Mouse (Mus musculus) heart, embryonic 16.5 days (tissue): ENCODE data around the gene Incenp. TPM values are rescaled to one million over a fixed set of nuclear protein-coding genes. Genes with fewer than 3 reads are reported as not detected.
"Not testable (repeated sequence)": the region's sequence is repeated elsewhere in the genome, so short reads cannot be mapped to it uniquely, and the experiment has no call there.

Experiments
- ATAC-seq: fragments of 200-750 bp; cut with Nextera tagmentation; replicated peaks from 2 replicates; pipeline ENCODE4 v1.8.0; 2017; ENCODE audit warnings: moderate number of reproducible peaks; ENCODE audit not compliant: insufficient read depth, low FRiP score; ENCODE audit errors: extremely low read depth
- H3K27ac ChIP-seq: fragments of 300-500 bp; sonication (generic); 2 replicates; pipeline ENCODE4 v1.5.1; 2014; ENCODE audit warnings: mild to moderate bottlenecking, low read length, control low read depth, moderate library complexity
- H3K27me3 ChIP-seq: fragments of 300-500 bp; sonication (generic); 2 replicates; pipeline ENCODE4 v1.6.1; 2014; ENCODE audit warnings: low read length, mixed read lengths; ENCODE audit not compliant: control insufficient read depth, insufficient read depth
- H3K36me3 ChIP-seq: fragments of 300-500 bp; sonication (generic); 2 replicates; pipeline ENCODE4 v1.6.1; 2014; ENCODE audit not compliant: control insufficient read depth, insufficient read depth
- H3K4me1 ChIP-seq: fragments of 300-500 bp; sonication (generic); 2 replicates; pipeline ENCODE4 v1.6.1; 2014; ENCODE audit warnings: low read length, mixed read lengths; ENCODE audit not compliant: control insufficient read depth, insufficient read depth
- H3K4me2 ChIP-seq: fragments of 300-500 bp; sonication (generic); 2 replicates; pipeline ENCODE4 v1.6.1; 2014; ENCODE audit warnings: low read depth, mild to moderate bottlenecking, control low read depth, low read length
- H3K4me3 ChIP-seq: fragments of 300-500 bp; sonication (generic); 2 replicates; pipeline ENCODE4 v1.5.1; 2014; ENCODE audit warnings: mild to moderate bottlenecking, control low read depth, low read length
- H3K9ac ChIP-seq: fragments of 300-500 bp; sonication (generic); 2 replicates; pipeline ENCODE4 v1.6.1; 2014; ENCODE audit warnings: low read length, control low read depth
- H3K9me3 ChIP-seq: fragments of 300-500 bp; sonication (generic); replicated peaks from 2 replicates; pipeline ENCODE4 v1.6.1; 2016; ENCODE audit warnings: low read length; ENCODE audit not compliant: control insufficient read depth
- WGBS: fragments of 180-500 bp; shearing (Covaris S2); extraction: QIAGEN DNeasy Blood & Tissue Kit; methylation state at CpG from one replicate; pipeline ENCODE4 v1.1.7; 2014; 5-methylcytosine and 5-hydroxymethylcytosine counted together
- polyA plus RNA-seq: library from polyadenylated mRNA; unstranded; fragments of >200 nt; fragmentation: Nextera tagmentation; extraction: Ambion mirVana; gene quantifications from 2 replicates; pipeline ENCODE4 v1.2.1, GENCODE M21; 2015

Incenp gene
- polyA plus RNA-seq, 1 experiment from 2014 or later, result 72.1 TPM

DNA sequence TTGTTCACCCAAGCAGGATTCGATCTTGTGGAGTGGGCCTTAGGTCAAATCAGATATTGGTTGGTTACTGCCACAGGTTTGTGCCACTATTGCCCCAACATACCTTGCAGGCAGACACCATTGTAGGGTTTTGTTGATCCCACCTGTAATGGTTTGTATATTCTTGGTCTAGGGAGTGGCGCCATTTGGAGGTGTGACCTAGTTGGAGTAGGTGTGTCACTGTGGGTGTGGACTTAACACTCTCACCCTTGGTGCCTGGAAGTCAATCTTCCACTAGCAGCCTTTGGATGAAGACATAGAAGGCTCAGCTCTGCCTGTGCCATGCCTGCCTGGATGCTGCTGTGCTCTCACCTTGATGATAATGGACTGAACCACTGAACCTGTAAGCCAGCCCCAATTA is 1.3 kb upstream of the Incenp start:
- H3K4me3 ChIP-seq, result not testable (repeated sequence)

DNA sequence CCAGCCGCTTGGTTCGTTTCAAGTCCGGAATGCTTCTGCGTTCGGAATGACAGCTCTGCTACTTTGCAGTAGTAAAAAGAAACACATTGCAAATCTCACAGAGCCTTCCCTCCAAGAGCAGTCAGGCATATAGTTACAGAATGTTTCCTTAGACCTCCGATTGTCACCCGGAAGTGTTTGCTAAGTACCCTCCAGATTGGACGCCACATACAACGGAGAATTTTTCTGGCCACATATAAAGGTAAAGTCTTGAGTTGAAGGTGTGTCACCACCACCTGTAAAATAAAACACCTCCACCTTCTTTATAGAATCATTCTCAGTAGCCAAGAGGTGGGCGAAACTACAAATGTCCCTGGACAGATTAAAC is 412 bp upstream of the Incenp start:
- peak overlapping the region; percentile 71 for H3K4me2 ChIP-seq
- 9% methylated on average over 10 of the region's 10 CpGs for WGBS
- H3K9me3 ChIP-seq, result no peaks in the 10 kb centered on the region
- peak overlapping the region; percentile 69 for H3K4me3 ChIP-seq
- peak overlapping the region; percentile 70 for H3K9ac ChIP-seq
- H3K36me3 ChIP-seq, result peaks cover 7% of the 10 kb centered on the region
- ATAC-seq, result peak; percentile 59
- no peaks in the 10 kb centered on the region for H3K27me3 ChIP-seq
- H3K27ac ChIP-seq, result peak overlapping the region; percentile 88
- H3K4me1 ChIP-seq, result peaks cover 22% of the 10 kb centered on the region

More for the DNA sequence above, 1.3 kb upstream of the Incenp start:
- ATAC-seq, H3K27ac ChIP-seq, H3K27me3 ChIP-seq, H3K9me3 ChIP-seq, H3K4me2 ChIP-seq, H3K36me3 ChIP-seq, H3K9ac ChIP-seq: not testable (repeated sequence)
- H3K4me1 ChIP-seq, result peaks cover 22% of the 10 kb centered on the region
- WGBS, result 94% methylated on average over 2 of the region's 2 CpGs

DNA sequence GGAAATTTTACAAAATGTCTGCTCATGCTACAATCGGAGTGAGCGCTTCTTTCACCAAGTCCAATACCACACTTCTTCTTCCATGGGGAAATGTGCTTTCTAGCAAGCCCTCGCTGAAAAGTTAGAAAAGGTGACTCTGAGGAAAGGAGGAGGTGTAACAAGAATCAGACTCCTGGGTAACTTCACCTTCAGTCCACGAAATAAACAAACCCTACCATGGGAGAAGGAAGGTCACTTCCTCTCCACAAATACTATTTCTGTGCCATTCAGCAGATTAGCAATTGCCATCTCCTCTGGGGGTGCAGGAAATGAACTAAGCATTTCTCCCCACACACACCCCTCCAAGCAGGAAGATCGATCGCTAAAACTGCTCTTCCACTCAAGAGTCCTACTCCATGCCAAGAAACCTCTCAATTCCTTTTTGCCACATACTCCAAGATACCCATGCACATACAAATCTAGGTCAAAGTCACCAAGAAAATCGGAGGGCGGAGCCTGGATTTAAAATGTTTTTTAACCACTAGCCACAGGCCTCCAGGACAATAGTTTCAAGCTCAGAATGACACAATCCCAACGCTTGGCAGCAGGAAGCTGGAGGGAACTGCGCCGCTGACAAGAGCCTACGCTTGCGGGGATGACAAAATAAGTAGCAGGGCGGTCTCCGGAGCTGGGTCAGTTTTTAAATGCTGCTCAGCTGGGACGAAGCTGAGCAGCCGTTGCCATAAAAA is 848 bp downstream of the Incenp start:
- H3K27me3 ChIP-seq, result no peaks in the 10 kb centered on the region
- peaks cover 22% of the 10 kb centered on the region for H3K4me1 ChIP-seq
- WGBS, result 7% methylated on average over 17 of the region's 17 CpGs
- no peaks in the 10 kb centered on the region for H3K9me3 ChIP-seq
- peak overlapping the region; percentile 76 for H3K27ac ChIP-seq
- peak overlapping the region; percentile 74 for H3K9ac ChIP-seq
- ATAC-seq, result no peak
- H3K4me3 ChIP-seq, result peak overlapping the region; percentile 69
- H3K36me3 ChIP-seq, result peaks cover 19% of the 10 kb centered on the region
- peak overlapping the region; percentile 78 for H3K4me2 ChIP-seq

DNA sequence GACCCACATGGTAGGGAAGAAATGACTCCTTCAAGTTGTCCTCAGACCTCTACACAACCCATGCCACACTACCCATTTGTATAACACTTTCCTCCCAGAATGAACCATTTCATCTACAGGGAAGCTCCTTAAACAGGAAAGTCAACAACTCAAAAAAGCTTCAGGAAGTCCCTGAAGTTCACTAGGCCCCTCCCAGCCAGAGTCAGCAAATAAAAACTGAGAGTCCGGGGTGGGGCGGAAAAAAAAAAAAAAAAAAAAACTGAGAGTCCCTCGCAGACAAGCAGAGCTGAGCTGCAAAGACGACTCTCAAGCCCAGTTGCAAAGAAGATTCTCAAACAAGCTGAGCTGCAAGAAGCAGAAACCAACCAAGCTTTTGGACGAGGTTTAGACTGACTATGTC is 3.3 kb downstream of the Incenp start:
- H3K36me3 ChIP-seq, result peaks cover 36% of the 10 kb centered on the region
- no peaks in the 10 kb centered on the region for H3K9me3 ChIP-seq
- ATAC-seq, result no peak
- H3K4me3 ChIP-seq, result no peak overlapping the region
- H3K4me2 ChIP-seq, result no peak overlapping the region
- no peak overlapping the region for H3K9ac ChIP-seq
- H3K4me1 ChIP-seq, result peaks cover 22% of the 10 kb centered on the region
- H3K27me3 ChIP-seq, result no peaks in the 10 kb centered on the region
- WGBS, result 70% methylated on average over 5 of the region's 5 CpGs
- H3K27ac ChIP-seq, result no peak overlapping the region

DNA sequence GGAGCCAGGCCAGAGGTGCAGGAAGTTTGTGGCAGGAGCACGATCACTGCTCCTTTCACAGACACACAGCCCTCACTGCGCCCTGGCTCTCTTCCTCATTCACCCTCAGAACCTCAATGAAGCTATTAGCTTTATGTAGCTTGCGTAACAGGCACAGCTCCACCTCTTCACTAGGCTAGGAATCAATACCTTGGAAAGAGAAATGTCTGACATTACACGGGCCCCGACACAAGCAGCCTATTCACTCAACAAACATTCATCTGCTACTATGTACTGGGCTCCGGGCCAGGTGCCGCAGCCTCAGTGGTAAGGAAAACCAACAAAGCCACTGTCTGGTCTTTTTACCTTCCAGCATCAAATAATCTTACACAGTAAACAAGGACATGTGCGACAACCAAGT is 12.6 kb downstream of the Incenp start:
- no peak overlapping the region for H3K9ac ChIP-seq
- ATAC-seq, result no peak
- WGBS, result 91% methylated on average over 8 of the region's 8 CpGs

DNA sequence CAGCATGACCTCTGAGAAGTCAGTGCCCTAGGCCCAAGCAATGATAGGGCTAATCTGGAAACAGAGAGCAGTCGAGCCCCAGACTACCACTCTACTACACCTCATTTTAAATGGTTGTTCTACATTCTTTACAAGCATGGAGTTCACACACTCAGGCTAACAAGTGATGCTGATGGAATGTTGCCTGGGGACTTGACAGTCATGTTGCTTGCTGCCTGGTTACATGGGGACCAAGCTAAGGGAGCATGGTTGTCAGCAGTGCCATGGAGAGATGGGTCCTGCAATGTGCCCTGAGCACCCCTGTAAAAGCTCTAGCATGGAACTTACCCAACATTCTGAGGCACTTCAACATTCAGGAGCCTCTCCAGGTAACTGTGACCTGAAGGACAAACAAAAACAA is 13.0 kb downstream of the Incenp start:
- Histone ChIP-seq H3K27ac (no peak overlapping the region), H3K4me3 (no peak overlapping the region), H3K36me3 (peaks cover 61% of the 10 kb centered on the region), H3K9ac (no peak overlapping the region), H3K4me2 (no peak overlapping the region), H3K27me3 (no peaks in the 10 kb centered on the region), H3K9me3 (no peaks in the 10 kb centered on the region), H3K4me1 (no peaks in the 10 kb centered on the region)
- ATAC-seq, result no peak
- 59% methylated on average over 1 of the region's 1 CpGs for WGBS

More for the DNA sequence above, 12.6 kb downstream of the Incenp start:
- H3K9me3 ChIP-seq, result no peaks in the 10 kb centered on the region
- peaks cover 61% of the 10 kb centered on the region for H3K36me3 ChIP-seq
- no peak overlapping the region for H3K4me3 ChIP-seq
- no peaks in the 10 kb centered on the region for H3K4me1 ChIP-seq
- H3K27me3 ChIP-seq, result no peaks in the 10 kb centered on the region
- H3K27ac ChIP-seq, result no peak overlapping the region
- no peak overlapping the region for H3K4me2 ChIP-seq

DNA sequence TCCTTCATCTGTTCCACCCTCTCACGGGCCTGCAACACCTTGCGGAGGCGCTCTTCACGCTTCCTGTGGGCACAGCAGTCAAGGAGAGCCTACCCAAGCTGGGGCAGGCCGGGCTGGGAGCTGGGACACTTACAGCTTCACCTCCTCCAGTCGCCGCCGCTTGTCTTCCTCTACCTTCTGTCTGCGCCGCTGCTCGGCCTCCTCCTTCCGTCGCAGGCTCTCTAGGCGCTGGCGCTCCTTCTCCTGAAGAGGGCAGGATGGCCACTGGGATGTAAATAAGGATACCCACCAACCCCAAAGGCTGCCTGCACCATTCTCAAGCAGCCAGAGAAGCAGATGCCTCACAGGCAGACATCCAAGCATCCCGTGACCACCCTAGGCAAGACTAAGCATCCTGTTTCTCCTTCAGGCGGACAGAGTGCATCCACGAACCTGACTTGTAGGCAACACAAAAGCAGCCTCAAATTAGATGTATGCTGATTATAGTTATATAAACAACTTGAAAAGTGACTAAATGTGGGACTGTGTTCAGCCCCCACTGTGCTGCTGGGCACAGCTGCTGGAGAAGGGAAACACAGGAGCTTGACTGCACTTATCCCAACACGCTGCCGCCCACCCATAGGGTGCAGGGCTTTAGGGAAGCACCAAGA is 21.0 kb downstream of the Incenp start:
- Histone ChIP-seq H3K36me3 (peaks cover 71% of the 10 kb centered on the region), H3K4me2 (no peak overlapping the region), H3K27me3 (no peaks in the 10 kb centered on the region), H3K27ac (no peak overlapping the region), H3K9ac (no peak overlapping the region), H3K4me3 (no peak overlapping the region), H3K4me1 (no peaks in the 10 kb centered on the region), H3K9me3 (no peaks in the 10 kb centered on the region)
- WGBS, result 96% methylated on average over 20 of the region's 20 CpGs
- no peak for ATAC-seq

DNA sequence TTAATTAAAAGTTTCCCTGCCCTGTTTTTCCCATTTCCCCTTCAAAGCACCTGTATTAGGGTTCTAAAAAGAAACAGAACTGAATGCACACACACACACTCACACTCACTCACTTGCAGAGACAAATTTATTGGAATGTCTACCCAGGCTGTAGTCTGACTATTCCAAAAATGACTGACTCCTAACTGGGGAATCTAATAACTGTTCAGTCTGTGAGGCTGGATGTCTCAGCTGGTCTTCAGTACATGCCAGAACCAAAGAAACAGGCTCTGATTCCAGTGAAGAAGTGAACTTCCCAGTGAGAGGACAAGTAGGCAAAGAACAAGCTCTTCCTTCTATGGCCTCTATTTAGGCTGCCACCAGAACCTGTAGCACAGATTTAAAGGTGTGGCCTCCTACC is 33.9 kb downstream of the Incenp start:
- Histone ChIP-seq H3K4me3 (no peak overlapping the region), H3K4me1 (no peaks in the 10 kb centered on the region), H3K27me3 (no peaks in the 10 kb centered on the region), H3K4me2 (no peak overlapping the region), H3K9me3 (no peaks in the 10 kb centered on the region), H3K9ac (no peak overlapping the region), H3K36me3 (no peaks in the 10 kb centered on the region), H3K27ac (no peak overlapping the region)
- no peak for ATAC-seq

DNA sequence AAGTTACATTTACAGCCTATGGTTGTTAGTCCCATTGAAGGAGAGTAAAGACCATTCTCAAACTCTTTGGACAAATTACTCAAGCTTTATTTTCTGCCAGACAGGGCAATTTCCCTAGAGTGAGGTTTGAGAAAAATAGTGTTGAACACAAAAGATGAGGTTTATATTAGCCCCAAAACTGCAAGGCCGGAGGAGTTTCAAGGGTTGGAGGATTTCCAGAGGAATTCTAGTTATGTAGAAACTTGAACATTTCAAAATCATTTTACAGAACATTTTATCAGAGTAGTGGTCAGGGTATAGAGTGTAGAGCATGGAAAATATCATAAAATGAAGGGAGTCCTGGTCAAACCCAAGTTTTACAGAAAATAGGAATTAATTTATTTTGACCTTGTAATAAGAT is 34.5 kb downstream of the Incenp start:
- H3K27me3 ChIP-seq, result no peaks in the 10 kb centered on the region
- no peak for ATAC-seq
- 55% methylated on average over 1 of the region's 1 CpGs for WGBS
- H3K9me3 ChIP-seq, result no peaks in the 10 kb centered on the region
- no peak overlapping the region for H3K4me2 ChIP-seq
- H3K4me3 ChIP-seq, result no peak overlapping the region
- H3K27ac ChIP-seq, result no peak overlapping the region
- H3K4me1 ChIP-seq, result no peaks in the 10 kb centered on the region
- no peaks in the 10 kb centered on the region for H3K36me3 ChIP-seq
- no peak overlapping the region for H3K9ac ChIP-seq
